Mouse (Mus musculus) spleen, adult 2 months (tissue): ENCODE results near the gene Prkn. TPM values are rescaled to one million over a fixed set of nuclear protein-coding genes. Genes with fewer than 3 reads are reported as not detected.

ENCODE experiments used
- DNase-seq, 2 experiments: peaks; one replicate each; pipeline versions ENCODE4 v3.0.0 to v3.0.0-alpha.2; 2012 to 2021; ENCODE audit warnings: low spot score in 2 of 2, low read depth in 1 of 2
- H3K27ac ChIP-seq: fragments of 200-500 bp; 2 replicates; pipeline ENCODE4 v1.5.1; 2012; ENCODE audit warnings: low read length, inconsistent platforms; ENCODE audit not compliant: insufficient read depth
- H3K27me3 ChIP-seq: fragments of 200-500 bp; 2 replicates; pipeline ENCODE4 v1.6.1; 2012; ENCODE audit warnings: mild to moderate bottlenecking, moderate library complexity, low read length, inconsistent platforms; ENCODE audit not compliant: control insufficient read depth, insufficient read depth
- H3K36me3 ChIP-seq: fragments of 200-500 bp; 2 replicates; pipeline ENCODE4 v1.6.1; 2012; ENCODE audit warnings: mild to moderate bottlenecking, low read length, inconsistent platforms; ENCODE audit not compliant: control insufficient read depth, insufficient read depth
- H3K4me1 ChIP-seq: fragments of 200-500 bp; 2 replicates; pipeline ENCODE4 v1.6.1; 2011; ENCODE audit warnings: inconsistent platforms; ENCODE audit not compliant: control insufficient read depth, insufficient read depth, insufficient read length
- H3K4me3 ChIP-seq: fragments of 200-500 bp; 2 replicates; pipeline ENCODE4 v1.5.1; 2011; ENCODE audit warnings: mild to moderate bottlenecking, inconsistent platforms; ENCODE audit not compliant: insufficient read depth, insufficient read length; ENCODE audit errors: extremely low read depth
- CTCF ChIP-seq: fragments of 200-500 bp; IDR thresholded peaks from 2 replicates; pipeline ENCODE4 v1.5.1; 2011; ENCODE audit warnings: mild to moderate bottlenecking, inconsistent platforms; ENCODE audit not compliant: insufficient read depth, insufficient read length, insufficient replicate concordance; ENCODE audit errors: extremely low read depth
- POLR2A ChIP-seq: fragments of 200-500 bp; IDR thresholded peaks from 2 replicates; pipeline ENCODE4 v1.6.1; 2011; ENCODE audit warnings: low read depth, low read length, inconsistent platforms
- WGBS: fragments of 180-500 bp; shearing (Covaris S2); methylation state at CpG from one replicate; pipeline ENCODE4 v1.1.7; 2018; 5-methylcytosine and 5-hydroxymethylcytosine counted together
- polyA plus RNA-seq: library from polyadenylated mRNA; depleted of rRNA; stranded (reverse); fragments of >200 nt; gene quantifications from 2 replicates; pipeline ENCODE4 v1.2.3, GENCODE M21; 2012

Prkn gene
- polyA plus RNA-seq, 1 experiment: 0.72 TPM

- Histone ChIP-seq H3K4me3 (no peak overlapping the region), H3K27ac (no peak overlapping the region), H3K27me3 (no peaks in the 10 kb centered on the region), H3K4me1 (no peaks in the 10 kb centered on the region), H3K36me3 (no peaks in the 10 kb centered on the region)
- DNase-seq: no peak
- 85% methylated on average over 4 of the region's 4 CpGs for WGBS
- no peak for TF ChIP-seq CTCF
- no peak for TF ChIP-seq POLR2A
Observed at GRCm38 (mm10) chr17:10987040-10987439, 146.9 kb downstream of the Prkn start.

DNA sequence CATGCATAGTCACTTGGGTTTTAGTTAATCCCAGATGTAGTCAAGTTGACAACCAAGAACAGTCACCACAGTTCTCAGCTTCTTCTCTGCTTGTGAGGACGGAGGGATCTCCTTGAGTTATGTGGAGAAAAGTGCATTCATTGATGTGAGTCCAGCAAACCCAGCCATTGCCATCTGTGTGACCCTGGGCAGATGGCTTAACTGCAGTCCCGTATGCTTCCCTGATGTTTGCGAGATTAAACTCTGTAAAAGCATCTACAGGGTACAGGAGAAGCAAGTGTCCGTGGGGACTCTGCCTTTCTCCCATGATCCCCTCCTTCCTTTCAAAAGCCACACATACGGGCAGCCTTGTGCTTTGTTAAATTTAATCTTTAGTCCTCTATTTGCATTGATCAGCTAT is 157.1 kb downstream of the Prkn start:
- no peak overlapping the region for H3K4me3 ChIP-seq
- TF ChIP-seq CTCF: no peak
- TF ChIP-seq POLR2A: no peak
- H3K27me3 ChIP-seq: no peaks in the 10 kb centered on the region
- H3K27ac ChIP-seq: no peak overlapping the region
- H3K36me3 ChIP-seq: no peaks in the 10 kb centered on the region
- no peak for DNase-seq
- 83% methylated on average over 5 of the region's 5 CpGs for WGBS
- H3K4me1 ChIP-seq: no peaks in the 10 kb centered on the region

DNA sequence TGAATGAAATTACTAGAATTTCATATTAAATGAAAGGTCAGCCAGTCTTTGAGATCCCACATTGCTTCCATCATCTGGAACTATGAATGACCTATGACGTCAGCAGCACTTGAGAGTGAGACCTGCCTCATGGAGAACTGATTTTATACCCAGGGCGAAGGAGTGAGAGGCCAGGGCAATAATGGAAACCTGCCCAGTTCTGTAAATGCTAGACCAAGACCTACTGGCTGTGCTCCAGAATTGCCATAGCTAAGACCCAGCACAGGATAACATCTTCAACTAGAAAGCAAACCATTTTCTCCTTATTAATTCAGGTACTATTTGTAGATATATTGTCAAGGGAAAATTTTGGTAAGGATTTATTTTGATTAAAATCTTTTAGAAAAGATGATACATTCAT is 183.2 kb downstream of the Prkn start:
- Histone ChIP-seq H3K27ac (no peak overlapping the region), H3K36me3 (no peaks in the 10 kb centered on the region), H3K4me3 (no peak overlapping the region; the same call in 1 of the 2 replicates), H3K4me1 (no peaks in the 10 kb centered on the region), H3K27me3 (no peaks in the 10 kb centered on the region)
- no peak for DNase-seq
- TF ChIP-seq POLR2A (no peak), CTCF (no peak)
- 81% methylated on average over 2 of the region's 2 CpGs for WGBS

DNA sequence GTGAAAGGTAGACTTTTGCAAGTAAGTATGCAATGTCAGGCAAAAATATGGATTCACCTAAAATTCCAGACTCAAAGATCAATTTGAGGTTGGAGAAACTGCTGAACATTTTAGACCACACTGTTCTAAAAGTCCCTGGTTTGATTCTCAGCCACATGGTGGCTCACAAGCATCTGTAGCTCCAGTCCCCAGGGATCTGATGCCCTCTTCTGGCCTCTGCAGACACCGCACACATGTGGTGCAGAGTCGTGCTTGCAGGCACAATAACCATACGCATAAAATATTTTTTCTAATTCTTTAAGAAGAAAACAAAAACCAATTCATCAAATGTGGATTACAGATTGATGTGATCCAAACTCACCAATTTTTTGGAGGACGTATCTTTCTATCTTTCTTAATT is 189.2 kb downstream of the Prkn start:
- H3K27me3 ChIP-seq: no peaks in the 10 kb centered on the region
- no peaks in the 10 kb centered on the region for H3K4me1 ChIP-seq
- DNase-seq: no peak
- TF ChIP-seq POLR2A (no peak), CTCF (no peak)
- H3K27ac ChIP-seq: no peak overlapping the region
- H3K36me3 ChIP-seq: no peaks in the 10 kb centered on the region
- WGBS: 96% methylated on average over 4 of the region's 4 CpGs
- no peak overlapping the region for H3K4me3 ChIP-seq

GRCm38 (mm10) chr17:11030936-11031335 is 190.8 kb downstream of the Prkn start:
- H3K27ac ChIP-seq: no peak overlapping the region
- 84% methylated on average over 4 of the region's 4 CpGs for WGBS
- no peak for TF ChIP-seq CTCF
- no peak for TF ChIP-seq POLR2A
- no peak for DNase-seq
- H3K4me3 ChIP-seq: no peak overlapping the region
- no peaks in the 10 kb centered on the region for H3K27me3 ChIP-seq
- no peaks in the 10 kb centered on the region for H3K36me3 ChIP-seq
- no peaks in the 10 kb centered on the region for H3K4me1 ChIP-seq

DNA sequence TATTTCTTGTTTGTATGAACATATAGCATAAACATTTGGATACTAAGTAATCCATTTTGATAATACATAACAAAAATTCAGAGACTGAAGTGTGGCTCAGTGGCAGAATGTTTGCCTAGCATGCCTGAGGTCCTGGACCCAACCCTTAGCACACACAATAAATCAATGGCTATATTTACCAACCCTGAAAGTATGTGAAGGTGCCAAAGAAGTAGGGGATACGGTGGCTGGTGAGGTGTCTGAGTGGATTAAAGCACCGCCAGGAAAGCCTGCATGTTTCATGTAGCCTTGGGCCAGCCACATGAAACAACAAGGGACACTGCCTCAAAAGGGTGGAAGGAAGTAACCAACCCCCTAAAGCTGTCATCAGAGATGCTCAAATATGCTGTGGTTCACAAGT is 192.2 kb downstream of the Prkn start:
- 77% methylated on average over 2 of the region's 2 CpGs for WGBS
- no peaks in the 10 kb centered on the region for H3K27me3 ChIP-seq
- no peaks in the 10 kb centered on the region for H3K36me3 ChIP-seq
- no peak for DNase-seq
- H3K4me3 ChIP-seq: no peak overlapping the region
- H3K4me1 ChIP-seq: no peaks in the 10 kb centered on the region
- no peak for TF ChIP-seq POLR2A
- TF ChIP-seq CTCF: no peak
- H3K27ac ChIP-seq: no peak overlapping the region

- H3K27me3 ChIP-seq: no peaks in the 10 kb centered on the region
- H3K4me1 ChIP-seq: no peaks in the 10 kb centered on the region
- no peak overlapping the region for H3K4me3 ChIP-seq
- H3K27ac ChIP-seq: no peak overlapping the region
- no peak for DNase-seq
- WGBS: 76% methylated on average over 2 of the region's 2 CpGs
- no peak for TF ChIP-seq CTCF
- no peak for TF ChIP-seq POLR2A
- H3K36me3 ChIP-seq: no peaks in the 10 kb centered on the region
Observed at GRCm38 (mm10) chr17:11033594-11033993, 193.4 kb downstream of the Prkn start.
